Mouse (Mus musculus) stomach, postnatal 0 days (tissue): ENCODE data around the gene Nenf.

Source experiments
- CTCF ChIP-seq: IDR thresholded peaks from 2 replicates; pipeline ENCODE4 v1.5.1; 2016; ENCODE audit warnings: antibody characterized with exemption, low read depth, mild to moderate bottlenecking, moderate library complexity
- EP300 ChIP-seq: optimal IDR thresholded peaks from 2 replicates; pipeline ENCODE3; 2016; ENCODE audit warnings: antibody characterized with exemption

- TF ChIP-seq CTCF = no peak
- no peak for TF ChIP-seq EP300
These were observed 16.5 kb upstream of the Nenf start for GRCm38 (mm10) chr1:191334500-191334899.
